Mouse (Mus musculus) forebrain, postnatal 0 days (tissue): Measurements from ENCODE around the gene Prdm5. TPM values are rescaled to one million over a fixed set of nuclear protein-coding genes. Genes with fewer than 3 reads are reported as not detected.

ENCODE experiments used
- ATAC-seq: fragments of 200-750 bp; cut with Nextera tagmentation; 2 replicates; pipeline ENCODE4 v1.8.0; 2017; ENCODE audit warnings: mild to moderate bottlenecking, moderate library complexity
- DNase-seq: peaks from one replicate; pipeline ENCODE4 v3.0.0-alpha.2; 2015
- H3K27ac ChIP-seq: fragments of 300-500 bp; sonication (generic); 2 replicates; pipeline ENCODE4 v1.5.1; 2014; ENCODE audit warnings: low read depth, mild to moderate bottlenecking, antibody characterized with exemption, low read length, moderate library complexity, mixed read lengths
- H3K27me3 ChIP-seq: fragments of 300-500 bp; sonication (generic); 2 replicates; pipeline ENCODE4 v1.6.1; 2014; ENCODE audit warnings: mild to moderate bottlenecking, low read length, mixed read lengths; ENCODE audit not compliant: insufficient read depth
- H3K36me3 ChIP-seq: fragments of 300-500 bp; sonication (generic); 2 replicates; pipeline ENCODE4 v1.6.1; 2014; ENCODE audit warnings: mild to moderate bottlenecking, moderate library complexity; ENCODE audit not compliant: insufficient read depth
- H3K4me1 ChIP-seq: fragments of 300-500 bp; sonication (generic); 2 replicates; pipeline ENCODE4 v1.6.1; 2014; ENCODE audit warnings: antibody characterized with exemption; ENCODE audit not compliant: insufficient read depth
- H3K4me2 ChIP-seq: fragments of 300-500 bp; sonication (generic); 2 replicates; pipeline ENCODE4 v1.6.1; 2014; ENCODE audit warnings: low read depth, mild to moderate bottlenecking, moderate library complexity
- H3K4me3 ChIP-seq: fragments of 300-500 bp; sonication (generic); 2 replicates; pipeline ENCODE4 v1.5.1; 2014; ENCODE audit warnings: low read depth, low read length, mixed read lengths
- H3K9ac ChIP-seq: fragments of 300-500 bp; sonication (generic); 2 replicates; pipeline ENCODE4 v1.6.1; 2014; ENCODE audit warnings: mild to moderate bottlenecking
- H3K9me3 ChIP-seq: fragments of 300-500 bp; sonication (generic); 2 replicates; pipeline ENCODE4 v1.6.1; 2016; ENCODE audit warnings: low read length
- CTCF ChIP-seq: sonication (generic); IDR thresholded peaks from 2 replicates; pipeline ENCODE4 v1.5.1; 2016; ENCODE audit warnings: antibody characterized with exemption, control low read depth, low read depth
- WGBS: fragments of 180-500 bp; shearing (Covaris S2); extraction: QIAGEN DNeasy Blood & Tissue Kit; methylation state at CpG from one replicate; pipeline ENCODE4 v1.1.7; 2014; 5-methylcytosine and 5-hydroxymethylcytosine counted together
- polyA plus RNA-seq: library from polyadenylated mRNA; unstranded; fragments of >200 nt; fragmentation: Nextera tagmentation; extraction: Ambion mirVana; gene quantifications from 2 replicates; pipeline ENCODE4 v1.2.1, GENCODE M21; 2015
- total RNA-seq: library from RNA; depleted of rRNA; stranded (reverse); fragments of >200 nt; gene quantifications from 2 replicates; pipeline ENCODE4 v1.2.3, GENCODE M21; 2014

Gene Prdm5
- total and polyA plus RNA-seq, 2 experiments from 2014 or later, result 3.6 to 8.7 TPM

DNA sequence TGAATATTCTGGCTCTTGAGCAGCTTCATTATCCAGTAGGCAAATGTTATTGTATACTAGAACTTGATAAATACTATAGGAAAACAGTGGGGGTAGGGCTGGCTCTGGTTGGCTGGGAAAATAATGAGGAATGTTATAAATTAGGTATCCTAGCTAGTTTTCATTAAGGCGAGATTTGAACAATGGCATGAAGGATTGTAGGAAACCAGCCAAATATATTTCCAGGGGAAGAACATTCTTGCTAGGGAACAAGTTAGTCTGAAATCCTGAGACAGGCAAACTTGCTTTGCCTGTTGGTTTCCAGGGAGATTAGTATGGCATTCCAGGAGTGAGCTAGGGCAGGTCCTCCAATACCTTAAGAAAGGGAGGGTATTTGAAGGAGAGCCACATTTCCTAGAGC lies 4.9 kb downstream of the Prdm5 start:
- Histone ChIP-seq H3K27ac (no peak overlapping the region), H3K27me3 (no peaks in the 10 kb centered on the region), H3K4me2 (no peak overlapping the region), H3K9ac (no peak overlapping the region), H3K9me3 (no peaks in the 10 kb centered on the region), H3K4me1 (0 out of 2 replicates have a peak, but pooled peaks cover under 1% of the 10 kb centered on the region), H3K4me3 (no peak overlapping the region), H3K36me3 (no peaks in the 10 kb centered on the region)
- ATAC-seq (no peak), DNase-seq (no peak)
- TF ChIP-seq CTCF, result no peak
- WGBS, result 57% methylated on average over 1 of the region's 1 CpGs

DNA sequence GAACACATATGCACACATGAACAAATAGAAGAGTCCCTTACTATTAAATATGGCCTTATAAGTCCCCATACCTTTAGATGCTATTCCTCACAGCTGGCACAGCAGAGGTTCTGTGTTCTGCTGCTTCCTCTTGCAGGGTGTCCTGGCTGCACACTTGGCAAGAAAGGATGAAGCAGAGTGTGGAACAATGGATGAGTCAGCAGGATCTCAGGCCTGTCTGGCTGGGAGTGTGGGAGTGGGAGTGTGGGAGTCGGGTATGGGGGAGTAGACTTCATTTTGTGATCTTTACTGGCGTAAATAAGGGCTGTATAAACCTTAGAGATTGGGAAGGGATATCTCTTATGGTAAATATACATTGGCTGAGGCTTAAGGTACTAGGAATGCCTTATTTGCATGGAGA lies 14.1 kb downstream of the Prdm5 start:
- Histone ChIP-seq H3K9ac (no peak overlapping the region), H3K36me3 (no peaks in the 10 kb centered on the region), H3K9me3 (no peaks in the 10 kb centered on the region), H3K4me3 (no peak overlapping the region), H3K27me3 (no peaks in the 10 kb centered on the region), H3K27ac (no peak overlapping the region), H3K4me1 (no peaks in the 10 kb centered on the region), H3K4me2 (no peak overlapping the region)
- 73% methylated on average over 2 of the region's 2 CpGs for WGBS
- TF ChIP-seq CTCF, result no peak
- DNase-seq (no peak), ATAC-seq (no peak)

DNA sequence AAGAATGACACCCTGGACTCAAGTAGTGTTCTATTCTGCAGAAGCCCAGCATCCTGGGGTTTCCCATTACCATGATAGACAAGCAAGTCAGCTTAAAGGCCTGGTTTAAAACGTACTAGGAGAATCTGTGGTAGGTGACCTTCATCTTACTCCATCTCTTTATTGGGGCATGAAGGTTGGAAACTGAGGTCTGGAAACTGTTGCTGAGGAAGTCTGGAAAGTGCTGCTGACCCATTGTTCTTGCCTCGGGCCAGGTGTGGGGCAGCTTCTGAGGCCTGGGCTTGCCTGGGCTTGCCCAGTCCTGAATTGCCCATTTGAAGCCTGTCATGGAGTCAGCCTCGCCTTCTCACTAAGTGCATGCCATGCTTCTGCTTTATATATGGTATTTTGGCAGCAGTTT lies 17.8 kb downstream of the Prdm5 start:
- no peaks in the 10 kb centered on the region for H3K9me3 ChIP-seq
- H3K36me3 ChIP-seq, result no peaks in the 10 kb centered on the region
- ATAC-seq, result no peak
- no peak for DNase-seq
- H3K4me2 ChIP-seq, result no peak overlapping the region
- no peak overlapping the region for H3K9ac ChIP-seq
- no peaks in the 10 kb centered on the region for H3K4me1 ChIP-seq
- H3K27me3 ChIP-seq, result no peaks in the 10 kb centered on the region
- H3K27ac ChIP-seq, result no peak overlapping the region
- WGBS, result 89% methylated on average over 3 of the region's 3 CpGs
- TF ChIP-seq CTCF, result no peak
- no peak overlapping the region for H3K4me3 ChIP-seq

DNA sequence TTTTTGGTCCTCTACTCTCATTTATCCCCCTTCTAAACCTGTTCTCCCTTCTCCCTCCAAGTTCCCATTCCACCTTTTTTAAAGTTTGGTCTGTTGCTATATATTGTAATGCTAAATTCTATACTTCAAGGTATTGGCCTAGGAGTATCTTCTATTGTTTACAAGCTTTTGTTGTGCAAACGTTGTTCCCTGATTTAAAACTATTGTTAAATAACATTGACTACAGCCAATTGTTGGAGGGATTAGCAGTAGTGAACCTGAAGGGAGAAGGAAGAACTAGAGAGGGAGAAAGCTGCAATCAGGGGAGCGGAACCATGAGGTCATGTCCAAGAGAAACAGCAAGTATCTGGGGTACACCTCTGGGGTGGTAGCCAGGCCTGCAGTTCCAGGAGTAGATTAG lies 18.5 kb downstream of the Prdm5 start:
- Histone ChIP-seq H3K36me3 (no peaks in the 10 kb centered on the region), H3K27me3 (no peaks in the 10 kb centered on the region), H3K4me1 (no peaks in the 10 kb centered on the region), H3K4me3 (no peak overlapping the region), H3K4me2 (no peak overlapping the region), H3K27ac (no peak overlapping the region), H3K9me3 (no peaks in the 10 kb centered on the region), H3K9ac (no peak overlapping the region)
- no peak for TF ChIP-seq CTCF
- 62% methylated on average over 2 of the region's 2 CpGs for WGBS
- no peak for DNase-seq
- ATAC-seq, result no peak

DNA sequence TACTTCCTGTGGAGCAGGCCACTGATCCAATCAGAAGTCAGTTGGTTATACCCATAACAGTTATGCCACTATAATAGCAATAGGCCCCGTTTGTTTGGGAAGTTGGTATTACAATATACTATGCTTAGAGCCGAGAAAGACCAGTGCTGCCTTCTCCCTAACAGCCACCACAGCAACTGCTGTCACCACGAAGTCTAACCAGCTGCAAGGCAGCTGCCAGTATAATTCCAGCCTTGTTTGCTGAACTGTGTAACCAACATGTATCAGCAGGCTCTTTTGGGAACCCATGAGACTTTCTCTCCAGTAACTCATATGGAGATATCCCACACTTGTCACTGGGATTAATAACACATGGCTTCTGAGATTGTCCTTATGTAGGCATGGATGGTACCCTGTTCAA lies 19.6 kb downstream of the Prdm5 start:
- no peaks in the 10 kb centered on the region for H3K27me3 ChIP-seq
- H3K27ac ChIP-seq, result no peak overlapping the region
- no peaks in the 10 kb centered on the region for H3K4me1 ChIP-seq
- H3K4me3 ChIP-seq, result no peak overlapping the region
- ATAC-seq (no peak), DNase-seq (no peak)
- no peaks in the 10 kb centered on the region for H3K36me3 ChIP-seq
- H3K4me2 ChIP-seq, result no peak overlapping the region
- no peaks in the 10 kb centered on the region for H3K9me3 ChIP-seq
- H3K9ac ChIP-seq, result no peak overlapping the region
- TF ChIP-seq CTCF, result no peak
- WGBS, result 87% methylated on average over 3 of the region's 3 CpGs

DNA sequence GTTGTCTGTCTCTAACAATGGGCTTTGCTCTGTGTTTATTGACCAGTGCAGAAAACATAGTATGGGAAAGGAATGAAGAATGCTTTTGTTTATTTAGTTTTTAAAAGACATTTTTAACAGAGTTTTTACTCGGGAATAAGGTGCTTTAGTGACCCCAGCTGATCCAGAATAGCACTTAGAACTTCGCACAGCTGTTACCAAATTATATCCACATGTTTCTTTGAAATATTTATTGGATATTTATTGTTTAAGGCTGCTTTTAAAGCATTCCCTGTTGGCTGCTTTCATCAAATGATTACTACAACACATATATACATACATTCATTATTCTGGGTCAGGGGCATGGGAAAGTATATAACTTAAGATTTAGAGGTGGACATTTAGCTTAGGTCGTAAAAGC lies 32.9 kb downstream of the Prdm5 start:
- Histone ChIP-seq H3K9me3 (no peaks in the 10 kb centered on the region), H3K27ac (no peak overlapping the region), H3K9ac (no peak overlapping the region), H3K4me2 (no peak overlapping the region), H3K4me3 (no peak overlapping the region), H3K4me1 (no peaks in the 10 kb centered on the region), H3K27me3 (no peaks in the 10 kb centered on the region), H3K36me3 (no peaks in the 10 kb centered on the region)
- 80% methylated on average over 3 of the region's 3 CpGs for WGBS
- DNase-seq, result no peak
- no peak for ATAC-seq
- no peak for TF ChIP-seq CTCF

DNA sequence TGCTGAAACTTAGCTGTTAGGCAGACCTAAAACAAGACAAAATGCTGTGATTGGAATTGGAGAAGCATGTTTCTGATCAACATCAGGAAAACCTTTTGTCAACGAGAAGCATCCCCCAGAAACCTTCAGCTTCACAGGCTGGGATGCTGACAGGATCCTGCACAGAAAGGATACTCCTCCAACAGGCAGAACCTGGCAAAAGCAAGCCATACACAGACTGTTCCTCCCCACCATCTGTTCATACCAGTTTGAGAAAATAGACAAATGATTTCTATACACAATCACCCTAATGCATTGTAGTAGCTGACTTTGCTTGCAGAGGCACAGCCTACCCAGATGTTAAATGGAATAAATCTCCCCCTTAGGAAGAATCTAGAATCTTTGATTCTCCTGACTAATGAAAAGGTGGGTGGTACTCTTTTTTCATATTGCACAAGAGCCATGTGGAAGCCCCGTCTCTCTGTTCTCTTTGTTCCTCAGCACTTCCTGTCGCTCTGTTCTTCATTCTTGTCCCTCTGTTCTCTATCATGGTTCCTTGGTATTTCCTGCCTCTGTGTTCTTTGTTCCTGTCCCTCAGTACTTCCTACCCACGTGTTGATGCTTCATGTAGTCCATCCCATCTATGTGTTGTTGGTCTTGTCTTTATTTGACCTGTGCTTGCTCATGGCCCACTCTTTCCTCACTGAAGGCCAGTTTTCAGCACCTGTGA lies 39.4 kb downstream of the Prdm5 start:
- H3K4me2 ChIP-seq, result no peak overlapping the region
- H3K4me3 ChIP-seq, result no peak overlapping the region
- H3K4me1 ChIP-seq, result no peaks in the 10 kb centered on the region
- DNase-seq (peak; percentile 48), ATAC-seq (peak; percentile 78)
- 67% methylated on average over 4 of the region's 4 CpGs for WGBS
- H3K9ac ChIP-seq, result no peak overlapping the region
- no peak overlapping the region for H3K27ac ChIP-seq
- H3K9me3 ChIP-seq, result no peaks in the 10 kb centered on the region
- H3K27me3 ChIP-seq, result no peaks in the 10 kb centered on the region
- no peak for TF ChIP-seq CTCF
- no peaks in the 10 kb centered on the region for H3K36me3 ChIP-seq
